Mouse (Mus musculus) forebrain, postnatal 0 days (tissue): ENCODE measurements around the gene Vps53. TPM values are rescaled to one million over a fixed set of nuclear protein-coding genes. Genes with fewer than 3 reads are reported as not detected.

Source experiments
- ATAC-seq: fragments of 200-750 bp; cut with Nextera tagmentation; 2 replicates; pipeline ENCODE4 v1.8.0; 2017; ENCODE audit warnings: mild to moderate bottlenecking, moderate library complexity
- DNase-seq: peaks from one replicate; pipeline ENCODE4 v3.0.0-alpha.2; 2015
- H3K27ac ChIP-seq: fragments of 300-500 bp; sonication (generic); 2 replicates; pipeline ENCODE4 v1.5.1; 2014; ENCODE audit warnings: low read depth, mild to moderate bottlenecking, antibody characterized with exemption, low read length, moderate library complexity, mixed read lengths
- H3K27me3 ChIP-seq: fragments of 300-500 bp; sonication (generic); 2 replicates; pipeline ENCODE4 v1.6.1; 2014; ENCODE audit warnings: mild to moderate bottlenecking, low read length, mixed read lengths; ENCODE audit not compliant: insufficient read depth
- H3K36me3 ChIP-seq: fragments of 300-500 bp; sonication (generic); 2 replicates; pipeline ENCODE4 v1.6.1; 2014; ENCODE audit warnings: mild to moderate bottlenecking, moderate library complexity; ENCODE audit not compliant: insufficient read depth
- H3K4me1 ChIP-seq: fragments of 300-500 bp; sonication (generic); 2 replicates; pipeline ENCODE4 v1.6.1; 2014; ENCODE audit warnings: antibody characterized with exemption; ENCODE audit not compliant: insufficient read depth
- H3K4me2 ChIP-seq: fragments of 300-500 bp; sonication (generic); 2 replicates; pipeline ENCODE4 v1.6.1; 2014; ENCODE audit warnings: low read depth, mild to moderate bottlenecking, moderate library complexity
- H3K4me3 ChIP-seq: fragments of 300-500 bp; sonication (generic); 2 replicates; pipeline ENCODE4 v1.5.1; 2014; ENCODE audit warnings: low read depth, low read length, mixed read lengths
- H3K9ac ChIP-seq: fragments of 300-500 bp; sonication (generic); 2 replicates; pipeline ENCODE4 v1.6.1; 2014; ENCODE audit warnings: mild to moderate bottlenecking
- H3K9me3 ChIP-seq: fragments of 300-500 bp; sonication (generic); 2 replicates; pipeline ENCODE4 v1.6.1; 2016; ENCODE audit warnings: low read length
- CTCF ChIP-seq: sonication (generic); IDR thresholded peaks from 2 replicates; pipeline ENCODE4 v1.5.1; 2016; ENCODE audit warnings: antibody characterized with exemption, control low read depth, low read depth
- WGBS: fragments of 180-500 bp; shearing (Covaris S2); extraction: QIAGEN DNeasy Blood & Tissue Kit; methylation state at CpG from one replicate; pipeline ENCODE4 v1.1.7; 2014; 5-methylcytosine and 5-hydroxymethylcytosine counted together
- polyA plus RNA-seq: library from polyadenylated mRNA; unstranded; fragments of >200 nt; fragmentation: Nextera tagmentation; extraction: Ambion mirVana; gene quantifications from 2 replicates; pipeline ENCODE4 v1.2.1, GENCODE M21; 2015
- total RNA-seq: library from RNA; depleted of rRNA; stranded (reverse); fragments of >200 nt; gene quantifications from 2 replicates; pipeline ENCODE4 v1.2.3, GENCODE M21; 2014

Gene Vps53
- total and polyA plus RNA-seq, 2 experiments from 2014 or later, result 49.4 to 63.2 TPM

DNA sequence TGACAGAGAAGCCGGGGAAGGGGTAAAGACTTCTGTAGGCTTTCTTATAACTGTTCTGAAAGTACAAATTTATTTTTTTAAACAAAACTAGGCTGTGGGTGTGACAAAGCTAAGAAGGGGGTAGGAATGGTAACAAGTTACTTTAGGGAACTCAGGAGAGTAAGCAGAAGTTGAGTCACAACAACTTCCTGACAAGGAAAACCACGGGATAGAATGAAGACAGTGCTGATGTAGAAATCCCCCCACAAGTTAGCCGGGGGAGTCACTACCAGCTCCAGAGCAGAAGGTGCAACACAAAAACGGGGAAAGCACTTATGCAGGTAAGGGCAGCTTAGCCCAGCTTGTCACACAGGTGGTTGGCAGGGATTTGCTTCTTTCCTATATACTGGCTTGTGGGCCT, 90.9 kb downstream of the Vps53 start:
- Histone ChIP-seq H3K27ac (no peak overlapping the region), H3K9ac (no peak overlapping the region), H3K4me3 (no peak overlapping the region), H3K36me3 (peaks cover 36% of the 10 kb centered on the region), H3K9me3 (no peaks in the 10 kb centered on the region), H3K4me1 (no peaks in the 10 kb centered on the region), H3K27me3 (no peaks in the 10 kb centered on the region), H3K4me2 (no peak overlapping the region)
- WGBS, result 85% methylated on average over 4 of the region's 4 CpGs
- TF ChIP-seq CTCF, result no peak
- DNase-seq (no peak), ATAC-seq (no peak)

DNA sequence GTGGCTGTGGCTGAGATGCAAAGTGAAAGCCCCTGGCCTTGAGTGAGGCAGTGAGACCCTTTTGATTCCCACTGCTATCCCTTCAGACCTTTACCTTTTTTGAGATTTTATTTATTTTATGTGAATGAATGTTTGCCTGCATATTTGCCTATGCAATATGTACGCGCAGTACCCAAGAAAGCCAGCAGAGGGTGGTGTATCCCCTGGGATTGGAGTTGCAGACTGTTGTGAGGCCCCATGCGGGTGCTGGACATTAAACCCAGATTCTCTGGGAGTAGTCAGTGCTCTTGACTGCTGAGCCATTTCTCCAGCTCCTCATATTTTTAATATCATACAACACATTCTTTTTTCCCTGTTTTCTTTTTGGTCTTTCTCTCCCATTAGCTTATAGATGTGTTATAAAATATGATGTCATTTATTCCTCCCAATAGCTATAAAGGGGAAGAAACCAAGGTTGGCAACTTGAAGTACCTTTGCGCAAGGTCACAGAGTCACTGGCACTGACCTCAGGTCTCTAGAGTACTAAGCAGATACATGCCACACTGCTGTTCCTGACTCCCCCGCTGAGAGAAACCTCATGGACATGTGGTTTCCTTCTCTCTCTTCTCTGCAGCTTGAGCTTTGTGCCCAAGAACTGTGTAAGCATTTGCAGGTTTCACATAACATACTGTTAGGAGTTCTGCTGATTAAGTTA, 93.4 kb downstream of the Vps53 start:
- ATAC-seq (no peak), DNase-seq (peak; percentile 35)
- WGBS, result 62% methylated on average over 5 of the region's 5 CpGs

DNA sequence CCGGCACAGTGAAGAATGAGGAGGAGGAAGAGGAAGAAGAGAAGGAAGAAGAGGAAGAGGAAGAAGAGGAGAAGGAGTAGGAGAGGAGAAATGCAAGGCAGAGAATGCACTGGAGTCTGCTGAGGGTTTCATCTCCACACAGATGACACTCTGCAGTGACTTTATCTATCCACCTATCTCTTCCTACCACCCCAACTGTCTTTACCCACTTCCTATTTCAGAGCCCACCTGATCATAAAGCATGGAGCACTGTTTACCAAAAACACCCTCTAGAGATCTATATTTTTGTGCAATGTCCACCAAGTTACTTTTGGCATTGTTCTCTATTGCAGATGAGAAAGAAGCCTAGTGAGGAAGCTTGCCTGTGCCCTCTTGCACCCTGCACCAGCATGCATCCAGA, 94.5 kb downstream of the Vps53 start:
- DNase-seq, result no peak
- H3K27me3 ChIP-seq, result no peaks in the 10 kb centered on the region
- H3K4me3 ChIP-seq, result no peak overlapping the region
- WGBS, result 96% methylated on average over 1 of the region's 1 CpGs
- H3K9ac ChIP-seq, result no peak overlapping the region
- H3K36me3 ChIP-seq, result peaks cover 42% of the 10 kb centered on the region
- ATAC-seq, result no peak
- no peak for TF ChIP-seq CTCF
- H3K4me1 ChIP-seq, result no peaks in the 10 kb centered on the region
- no peak overlapping the region for H3K27ac ChIP-seq
- H3K9me3 ChIP-seq, result no peaks in the 10 kb centered on the region
- H3K4me2 ChIP-seq, result no peak overlapping the region

More for the DNA sequence above, 93.4 kb downstream of the Vps53 start:
- no peaks in the 10 kb centered on the region for H3K9me3 ChIP-seq
- no peak overlapping the region for H3K9ac ChIP-seq
- H3K4me3 ChIP-seq, result no peak overlapping the region
- H3K4me2 ChIP-seq, result no peak overlapping the region
- peaks cover 39% of the 10 kb centered on the region for H3K36me3 ChIP-seq
- H3K27ac ChIP-seq, result no peak overlapping the region
- TF ChIP-seq CTCF, result peak; percentile 74
- no peaks in the 10 kb centered on the region for H3K4me1 ChIP-seq
- no peaks in the 10 kb centered on the region for H3K27me3 ChIP-seq

DNA sequence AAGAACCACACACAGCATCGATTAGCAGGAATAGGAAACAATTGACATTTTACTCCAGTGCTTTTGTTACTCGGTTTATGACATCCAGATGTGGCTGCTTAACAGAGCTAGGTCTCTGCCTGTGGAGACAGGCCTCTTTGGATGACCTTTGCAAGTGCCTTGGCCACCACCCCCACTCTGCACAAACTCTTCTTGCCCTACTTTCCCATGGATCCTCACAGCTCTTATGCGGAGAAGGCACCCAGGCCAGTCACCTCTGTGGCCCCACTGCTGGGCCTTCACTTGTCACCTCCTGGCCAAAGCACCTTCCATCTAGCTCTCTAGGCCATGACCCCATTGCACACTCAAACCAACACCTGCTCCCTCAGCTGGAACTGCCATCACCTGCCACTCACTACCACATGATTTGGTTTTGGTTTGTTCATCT, 95.5 kb downstream of the Vps53 start:
- Histone ChIP-seq H3K4me1 (no peaks in the 10 kb centered on the region), H3K36me3 (peaks cover 52% of the 10 kb centered on the region), H3K4me3 (no peak overlapping the region), H3K9ac (no peak overlapping the region), H3K4me2 (no peak overlapping the region), H3K27ac (no peak overlapping the region), H3K27me3 (no peaks in the 10 kb centered on the region), H3K9me3 (no peaks in the 10 kb centered on the region)
- no peak for DNase-seq
- no peak for ATAC-seq
- WGBS, result 85% methylated on average over 3 of the region's 3 CpGs
- TF ChIP-seq CTCF, result no peak

DNA sequence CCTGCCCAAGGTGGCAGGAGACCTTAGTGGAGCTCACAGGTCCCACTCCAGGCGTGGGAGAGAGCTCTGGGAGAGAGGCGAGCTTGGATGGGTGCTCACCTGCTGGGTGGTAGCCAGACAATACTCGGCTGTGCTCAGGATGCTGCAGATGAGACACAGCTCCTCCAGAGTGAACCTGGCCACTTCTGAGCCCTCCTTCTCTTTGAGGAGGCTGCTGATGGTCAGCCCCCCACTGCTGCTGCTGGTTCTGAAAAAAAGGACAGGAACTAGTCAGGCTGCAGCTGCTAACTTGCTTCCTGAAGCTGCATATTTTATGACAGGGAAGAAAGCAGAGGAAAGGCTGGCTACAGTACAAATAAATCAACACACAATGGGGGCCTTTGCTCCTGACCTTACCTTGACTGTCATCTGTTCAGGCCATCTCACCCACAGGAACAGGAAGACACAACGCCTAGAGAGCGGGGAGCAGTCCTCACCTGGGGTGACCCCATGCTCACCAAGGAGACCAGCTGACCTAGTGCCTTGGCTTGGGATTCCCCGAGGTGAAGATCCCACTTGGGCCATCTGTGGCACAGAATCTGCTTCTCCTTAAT, 98.3 kb downstream of the Vps53 start:
- H3K36me3 ChIP-seq, result peaks cover 56% of the 10 kb centered on the region
- no peak for DNase-seq
- H3K27ac ChIP-seq, result no peak overlapping the region
- H3K27me3 ChIP-seq, result no peaks in the 10 kb centered on the region
- ATAC-seq, result no peak
- H3K9ac ChIP-seq, result no peak overlapping the region
- H3K4me3 ChIP-seq, result no peak overlapping the region
- 88% methylated on average over 6 of the region's 6 CpGs for WGBS
- H3K4me1 ChIP-seq, result no peaks in the 10 kb centered on the region
- TF ChIP-seq CTCF, result no peak
- no peaks in the 10 kb centered on the region for H3K9me3 ChIP-seq
- H3K4me2 ChIP-seq, result no peak overlapping the region

- no peak overlapping the region for H3K4me3 ChIP-seq
- no peaks in the 10 kb centered on the region for H3K4me1 ChIP-seq
- peaks cover 64% of the 10 kb centered on the region for H3K36me3 ChIP-seq
- no peak overlapping the region for H3K27ac ChIP-seq
- no peak for TF ChIP-seq CTCF
- H3K9me3 ChIP-seq, result no peaks in the 10 kb centered on the region
- 76% methylated on average over 2 of the region's 2 CpGs for WGBS
- ATAC-seq, result no peak
- H3K27me3 ChIP-seq, result no peaks in the 10 kb centered on the region
- H3K9ac ChIP-seq, result no peak overlapping the region
- no peak for DNase-seq
- no peak overlapping the region for H3K4me2 ChIP-seq
These were observed 99.2 kb downstream of the Vps53 start for GRCm38 (mm10) chr11:76080293-76080692.

- Histone ChIP-seq H3K9ac (no peak overlapping the region), H3K36me3 (peaks cover 69% of the 10 kb centered on the region), H3K9me3 (no peaks in the 10 kb centered on the region), H3K27ac (no peak overlapping the region), H3K27me3 (no peaks in the 10 kb centered on the region), H3K4me3 (no peak overlapping the region), H3K4me2 (no peak overlapping the region), H3K4me1 (no peaks in the 10 kb centered on the region)
- no peak for TF ChIP-seq CTCF
- WGBS, result 90% methylated on average over 6 of the region's 6 CpGs
- DNase-seq, result no peak
- no peak for ATAC-seq
These were observed 102.1 kb downstream of the Vps53 start for GRCm38 (mm10) chr11:76077341-76077740.
